Mouse (Mus musculus) adrenal gland, postnatal 36 days (tissue): ENCODE measurements around the gene Apoa5. TPM values are rescaled to one million over a fixed set of nuclear protein-coding genes. Genes with fewer than 3 reads are reported as not detected.

Experiments
- total RNA-seq, 2 experiments: library from RNA; stranded (reverse); gene quantifications; 2 replicates each; pipeline ENCODE4 v1.2.3; 2021

Apoa5 gene
- total RNA-seq, 2 experiments from 2014 or later: 1.1 TPM; not detected in 1

Other genes with a start within 250 kb of the Apoa5 start
- 1 to 10 TPM in 1 of 2 experiments, under 1 TPM in 1; 0.36 to 6.4 TPM for gene Apoa1, start 40.1 kb upstream of the Apoa5 start, total RNA-seq
- gene Apoc3, start 33.0 kb upstream of the Apoa5 start, total RNA-seq: 10 to 100 TPM in 1 of 2 experiments, 1 to 10 TPM in 1; 6.8 to 12.5 TPM
- under 1 TPM in 1 of 2 experiments, not detected in 1; 0.17 TPM for gene Apoa4, start 27.9 kb upstream of the Apoa5 start, total RNA-seq
- gene Zpr1, start 4.4 kb downstream of the Apoa5 start, total RNA-seq: 10 to 100 TPM; 43.1 to 56.4 TPM
- gene Bud13, start 14.4 kb downstream of the Apoa5 start, total RNA-seq: 10 to 100 TPM in 1 of 2 experiments, 1 to 10 TPM in 1; 8.5 to 11.7 TPM
- not detected for gene 4931429L15Rik, start 51.4 kb downstream of the Apoa5 start, total RNA-seq